Mouse (Mus musculus): ENCODE data around the gene Iqsec2.

Gene Iqsec2

GRCm38 (mm10) chrX:152244492-152245189, 100.6 kb downstream of the Iqsec2 start:
- DNase-seq (ENCODE audit: low read depth, low spot score): no peak

DNA sequence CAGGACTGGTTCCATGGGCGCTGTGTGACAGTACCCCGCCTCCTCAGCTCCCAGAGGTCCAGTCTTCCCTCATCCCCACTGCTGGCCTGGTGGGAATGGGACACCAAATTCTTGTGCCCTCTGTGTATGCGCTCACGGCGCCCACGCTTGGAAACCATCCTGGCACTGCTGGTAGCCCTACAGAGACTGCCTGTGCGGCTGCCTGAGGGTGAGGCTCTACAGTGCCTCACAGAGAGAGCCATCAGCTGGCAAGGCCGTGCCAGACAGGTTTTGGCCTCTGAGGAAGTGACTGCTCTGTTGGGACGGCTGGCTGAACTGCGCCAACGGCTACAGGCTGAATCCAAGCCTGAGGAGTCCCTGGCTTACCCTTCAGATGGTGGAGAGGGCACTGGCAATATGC, 127.1 kb downstream of the Iqsec2 start:
- no peak for DNase-seq (ENCODE audit: low read depth, low spot score)

All from ES-CJ7 (cell line).